Mouse (Mus musculus) liver, adult (tissue): ENCODE measurements around the gene Ccnb2.

Experiments
- GATA4 ChIP-seq: IDR thresholded peaks from 2 replicates; pipeline ENCODE4 v1.6.1; 2014; ENCODE audit warnings: mild to moderate bottlenecking, low read length; ENCODE audit not compliant: insufficient replicate concordance

The Ccnb2 gene

GRCm38 (mm10) chr9:70421257-70422056 is at the start of gene Ccnb2:
Gene Ccnb2 (minus strand): TSS chr9:70421547.
- TF ChIP-seq GATA4: no peak

- no peak for TF ChIP-seq GATA4
Measured at GRCm38 (mm10) chr9:70452371-70452770, 31.0 kb upstream of the Ccnb2 start.

GRCm38 (mm10) chr9:70449072-70449471 is 27.7 kb upstream of the Ccnb2 start:
- TF ChIP-seq GATA4: no peak

GRCm38 (mm10) chr9:70439959-70440358 is 18.6 kb upstream of the Ccnb2 start:
- TF ChIP-seq GATA4: 0 out of 2 replicates have a peak, but pooled peaks have one; percentile 14

GRCm38 (mm10) chr9:70422661-70423060 is 1.3 kb upstream of the Ccnb2 start:
- no peak for TF ChIP-seq GATA4

- TF ChIP-seq GATA4: no peak
Measured at GRCm38 (mm10) chr9:70416412-70416811, 4.9 kb downstream of the Ccnb2 start.

- no peak for TF ChIP-seq GATA4
Measured at GRCm38 (mm10) chr9:70413038-70413437, 8.3 kb downstream of the Ccnb2 start.

GRCm38 (mm10) chr9:70410668-70411067 is 10.7 kb downstream of the Ccnb2 start:
- TF ChIP-seq GATA4: no peak

- TF ChIP-seq GATA4: no peak
Measured at GRCm38 (mm10) chr9:70409743-70410142, 11.6 kb downstream of the Ccnb2 start.

GRCm38 (mm10) chr9:70408791-70409190 is 12.6 kb downstream of the Ccnb2 start:
- no peak for TF ChIP-seq GATA4

GRCm38 (mm10) chr9:70406596-70406995 is 14.8 kb downstream of the Ccnb2 start:
- no peak for TF ChIP-seq GATA4

- TF ChIP-seq GATA4: no peak
Measured at GRCm38 (mm10) chr9:70401937-70402539, 19.3 kb downstream of the Ccnb2 start.

- no peak for TF ChIP-seq GATA4
Measured at GRCm38 (mm10) chr9:70396083-70396482, 25.3 kb downstream of the Ccnb2 start.

- TF ChIP-seq GATA4: no peak
Measured at GRCm38 (mm10) chr9:70395617-70396016, 25.7 kb downstream of the Ccnb2 start.

- no peak for TF ChIP-seq GATA4
Measured at GRCm38 (mm10) chr9:70392563-70392907, 28.8 kb downstream of the Ccnb2 start.
